Mouse (Mus musculus) thymus, adult 2 months (tissue): ENCODE results near the gene Lamb2. TPM values are rescaled to one million over a fixed set of nuclear protein-coding genes. Genes with fewer than 3 reads are reported as not detected.

Experiments
- DNase-seq: peaks from one replicate; pipeline ENCODE4 v3.0.0; 2021
- H3K27ac ChIP-seq: fragments of 200-500 bp; 2 replicates; pipeline ENCODE4 v1.5.1; 2012; ENCODE audit warnings: low read length, control low read depth; ENCODE audit not compliant: control insufficient read depth, insufficient read depth
- H3K27me3 ChIP-seq: fragments of 200-500 bp; 2 replicates; pipeline ENCODE4 v1.6.1; 2012; ENCODE audit warnings: mild to moderate bottlenecking, low read length, moderate library complexity, mixed read lengths; ENCODE audit not compliant: control insufficient read depth, insufficient read depth
- H3K36me3 ChIP-seq: fragments of 200-500 bp; 2 replicates; pipeline ENCODE4 v1.6.1; 2012; ENCODE audit warnings: mild to moderate bottlenecking, low read length, moderate library complexity; ENCODE audit not compliant: control insufficient read depth, insufficient read depth
- H3K4me1 ChIP-seq: fragments of 200-500 bp; replicated peaks from 2 replicates; pipeline ENCODE4 v1.6.1; 2012; ENCODE audit warnings: low read length; ENCODE audit not compliant: control insufficient read depth, insufficient read depth
- H3K4me3 ChIP-seq: fragments of 200-500 bp; 2 replicates; pipeline ENCODE4 v1.5.1; 2012; ENCODE audit warnings: mild to moderate bottlenecking, low read length, control low read depth, moderate library complexity; ENCODE audit not compliant: control insufficient read depth, insufficient read depth
- CTCF ChIP-seq: fragments of 200-500 bp; IDR thresholded peaks from 2 replicates; pipeline ENCODE4 v1.5.1; 2012; ENCODE audit warnings: mild to moderate bottlenecking, control low read depth, low read length, moderate library complexity, borderline replicate concordance; ENCODE audit not compliant: control insufficient read depth, poor library complexity, insufficient read depth; ENCODE audit errors: extremely low read depth
- POLR2A ChIP-seq: fragments of 200-500 bp; IDR thresholded peaks from 2 replicates; pipeline ENCODE4 v1.6.1; 2012; ENCODE audit warnings: mild to moderate bottlenecking, low read length, control low read depth, moderate library complexity; ENCODE audit not compliant: control insufficient read depth, poor library complexity, insufficient read depth; ENCODE audit errors: extremely low read depth
- WGBS: fragments of 180-500 bp; shearing (Covaris S2); methylation state at CpG from one replicate; pipeline ENCODE4 v1.1.7; 2018; 5-methylcytosine and 5-hydroxymethylcytosine counted together
- polyA plus RNA-seq: library from polyadenylated mRNA; depleted of rRNA; stranded (reverse); fragments of >200 nt; gene quantifications from 2 replicates; pipeline ENCODE4 v1.2.3, GENCODE M21; 2012

The Lamb2 gene
- polyA plus RNA-seq, 1 experiment, result 33.7 TPM

GRCm38 (mm10) chr9:108453458-108453857 is 26.1 kb upstream of the Lamb2 start:
- no peak for DNase-seq
- 48% methylated on average over 4 of the region's 4 CpGs for WGBS
- Histone ChIP-seq H3K27me3 (no peaks in the 10 kb centered on the region), H3K36me3 (no peaks in the 10 kb centered on the region), H3K4me3 (no peak overlapping the region), H3K4me1 (peaks cover 7% of the 10 kb centered on the region), H3K27ac (no peak overlapping the region)
- TF ChIP-seq CTCF (no peak), POLR2A (no peak)

- Histone ChIP-seq H3K27me3 (no peaks in the 10 kb centered on the region), H3K4me1 (peaks cover 7% of the 10 kb centered on the region), H3K27ac (no peak overlapping the region), H3K36me3 (no peaks in the 10 kb centered on the region), H3K4me3 (no peak overlapping the region)
- TF ChIP-seq CTCF (no peak), POLR2A (no peak)
- WGBS, result 95% methylated on average over 6 of the region's 6 CpGs
- DNase-seq, result no peak
Observed at GRCm38 (mm10) chr9:108454429-108454828, 25.1 kb upstream of the Lamb2 start.

- Histone ChIP-seq H3K27ac (no peak overlapping the region), H3K4me3 (no peak overlapping the region), H3K4me1 (peaks cover 7% of the 10 kb centered on the region), H3K36me3 (no peaks in the 10 kb centered on the region), H3K27me3 (no peaks in the 10 kb centered on the region)
- 93% methylated on average over 12 of the region's 12 CpGs for WGBS
- DNase-seq, result no peak
- TF ChIP-seq CTCF (no peak), POLR2A (no peak)
Observed at GRCm38 (mm10) chr9:108455747-108456571, 23.6 kb upstream of the Lamb2 start.

- Histone ChIP-seq H3K27me3 (no peaks in the 10 kb centered on the region), H3K4me1 (peaks cover 14% of the 10 kb centered on the region), H3K36me3 (no peaks in the 10 kb centered on the region), H3K27ac (no peak overlapping the region), H3K4me3 (no peak overlapping the region)
- TF ChIP-seq POLR2A (no peak), CTCF (no peak)
- no peak for DNase-seq
- WGBS, result 94% methylated on average over 10 of the region's 10 CpGs
Observed at GRCm38 (mm10) chr9:108456953-108457352, 22.6 kb upstream of the Lamb2 start.

GRCm38 (mm10) chr9:108459939-108460318 is 19.6 kb upstream of the Lamb2 start:
- H3K4me3 ChIP-seq, result no peak overlapping the region; the same call in 1 of the 2 replicates
- no peaks in the 10 kb centered on the region for H3K27me3 ChIP-seq
- peaks cover 11% of the 10 kb centered on the region for H3K4me1 ChIP-seq
- DNase-seq, result no peak
- H3K27ac ChIP-seq, result no peak overlapping the region
- TF ChIP-seq CTCF (no peak), POLR2A (no peak)
- peaks cover 15% of the 10 kb centered on the region for H3K36me3 ChIP-seq
- WGBS, result 96% methylated on average over 1 of the region's 1 CpGs

GRCm38 (mm10) chr9:108460319-108461178 is 19.0 kb upstream of the Lamb2 start, which contains the start of gene Ccdc71:
Gene Ccdc71 (plus strand): TSS chr9:108460527.
- peak within 1 kb of the TSS; percentile 9; the same call in 1 of the 2 replicates for H3K27ac ChIP-seq
- peak; percentile 87 for DNase-seq
- TF ChIP-seq CTCF, result 0 out of 2 replicates have a peak, but pooled peaks have one; percentile 27
- TF ChIP-seq POLR2A, result peak; percentile 73
- peaks cover 18% of the 10 kb centered on the region for H3K36me3 ChIP-seq
- under 1% methylated on average over 51 of the region's 52 CpGs for WGBS
- peaks cover 11% of the 10 kb centered on the region for H3K4me1 ChIP-seq
- H3K4me3 ChIP-seq, result peak within 1 kb of the TSS; percentile 77
- H3K27me3 ChIP-seq, result no peaks in the 10 kb centered on the region
